Mouse (Mus musculus) forebrain, embryonic 11.5 days (tissue): ENCODE measurements at regions not wholly inside any gene's neighbourhood (a gene's known extent, or its start where the extent isn't known, plus 50 kb on each side); places are given as distances from the start of the nearest gene placed in this dataset.

ENCODE experiments used
- ATAC-seq: fragments of 200-750 bp; cut with Nextera tagmentation; replicated peaks from 2 replicates; pipeline ENCODE4 v1.8.0; 2017; ENCODE audit warnings: moderate TSS enrichment; ENCODE audit not compliant: low FRiP score
- DNase-seq: peaks from one replicate; pipeline ENCODE4 v3.0.0-alpha.2; 2017; ENCODE audit warnings: low spot score
- H3K27ac ChIP-seq: fragments of 300-500 bp; sonication (generic); 2 replicates; pipeline ENCODE4 v1.5.1; 2014; ENCODE audit warnings: low read depth, low read length
- H3K27me3 ChIP-seq: fragments of 300-500 bp; sonication (generic); 2 replicates; pipeline ENCODE4 v1.6.1; 2014; ENCODE audit warnings: mild to moderate bottlenecking, low read length, mixed read lengths; ENCODE audit not compliant: control insufficient read depth, insufficient read depth
- H3K36me3 ChIP-seq: fragments of 300-500 bp; sonication (generic); 2 replicates; pipeline ENCODE4 v1.6.1; 2014; ENCODE audit warnings: mild to moderate bottlenecking, low read length, moderate library complexity, mixed read lengths; ENCODE audit not compliant: control insufficient read depth, insufficient read depth
- H3K4me1 ChIP-seq: fragments of 300-500 bp; sonication (generic); replicated peaks from 2 replicates; pipeline ENCODE4 v1.6.1; 2014; ENCODE audit warnings: low read length, mixed read lengths; ENCODE audit not compliant: control insufficient read depth, insufficient read depth
- H3K4me2 ChIP-seq: fragments of 300-500 bp; sonication (generic); 2 replicates; pipeline ENCODE4 v1.6.1; 2014; ENCODE audit warnings: low read depth, mild to moderate bottlenecking, low read length, moderate library complexity, mixed read lengths; ENCODE audit not compliant: severe bottlenecking
- H3K4me3 ChIP-seq: fragments of 300-500 bp; sonication (generic); 2 replicates; pipeline ENCODE4 v1.5.1; 2014; ENCODE audit warnings: low read depth, low read length
- H3K9ac ChIP-seq: fragments of 300-500 bp; sonication (generic); 2 replicates; pipeline ENCODE4 v1.6.1; 2014; ENCODE audit warnings: low read length
- H3K9me3 ChIP-seq: fragments of 300-500 bp; sonication (generic); 2 replicates; pipeline ENCODE4 v1.6.1; 2016; ENCODE audit warnings: low read length, mixed read lengths; ENCODE audit not compliant: control insufficient read depth
- WGBS: fragments of 180-500 bp; shearing (Covaris S2); extraction: QIAGEN DNeasy Blood & Tissue Kit; methylation state at CpG from one replicate; pipeline ENCODE4 v1.1.7; 2014; 5-methylcytosine and 5-hydroxymethylcytosine counted together

- DNase-seq (no peak), ATAC-seq (no peak)
- WGBS = 84% methylated on average over 5 of the region's 5 CpGs
- H3K9ac ChIP-seq = no peak overlapping the region
- no peaks in the 10 kb centered on the region for H3K4me1 ChIP-seq
- H3K4me3 ChIP-seq = no peak overlapping the region
- H3K4me2 ChIP-seq = no peak overlapping the region
- no peaks in the 10 kb centered on the region for H3K27me3 ChIP-seq
- H3K36me3 ChIP-seq = no peaks in the 10 kb centered on the region
- no peaks in the 10 kb centered on the region for H3K9me3 ChIP-seq
- no peak overlapping the region for H3K27ac ChIP-seq
Measured at GRCm38 (mm10) chr6:93623541-93623940, 660.2 kb downstream of the Magi1 start.

GRCm38 (mm10) chr6:93616926-93617325, 666.8 kb downstream of the Magi1 start:
- Histone ChIP-seq H3K27ac (no peak overlapping the region), H3K4me3 (no peak overlapping the region), H3K4me1 (no peaks in the 10 kb centered on the region), H3K9ac (no peak overlapping the region), H3K36me3 (no peaks in the 10 kb centered on the region), H3K4me2 (no peak overlapping the region), H3K27me3 (no peaks in the 10 kb centered on the region), H3K9me3 (no peaks in the 10 kb centered on the region)
- DNase-seq = no peak
- no peak for ATAC-seq

DNA sequence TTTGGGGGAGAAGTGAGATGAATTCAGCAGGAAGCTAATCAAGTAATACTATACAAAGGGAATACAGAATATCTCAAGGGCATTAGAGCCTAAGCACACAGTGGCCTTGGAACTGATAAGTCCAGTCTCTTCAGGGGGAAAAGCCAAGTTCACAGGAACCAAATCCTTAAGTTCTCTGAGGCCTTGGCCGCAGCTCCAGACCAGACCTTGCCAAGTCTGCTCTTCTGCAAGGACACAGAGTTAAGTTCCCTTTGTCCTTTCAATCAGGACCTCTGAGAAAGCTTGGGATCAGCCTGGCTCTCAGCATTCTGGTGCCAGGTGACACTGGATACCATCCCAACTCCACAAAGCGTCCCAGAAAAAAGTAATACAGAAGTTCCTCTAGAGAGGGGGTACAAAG, 657.1 kb upstream of the Adamts9 start:
- Histone ChIP-seq H3K4me3 (no peak overlapping the region), H3K27me3 (no peaks in the 10 kb centered on the region), H3K4me1 (no peaks in the 10 kb centered on the region), H3K27ac (no peak overlapping the region), H3K9me3 (no peaks in the 10 kb centered on the region), H3K36me3 (no peaks in the 10 kb centered on the region), H3K9ac (no peak overlapping the region), H3K4me2 (no peak overlapping the region)
- WGBS = 91% methylated on average over 2 of the region's 2 CpGs
- no peak for ATAC-seq
- no peak for DNase-seq

- Histone ChIP-seq H3K27me3 (no peaks in the 10 kb centered on the region), H3K36me3 (no peaks in the 10 kb centered on the region), H3K4me3 (no peak overlapping the region), H3K4me1 (no peaks in the 10 kb centered on the region), H3K4me2 (no peak overlapping the region), H3K9me3 (no peaks in the 10 kb centered on the region), H3K9ac (no peak overlapping the region), H3K27ac (no peak overlapping the region)
- WGBS = 78% methylated on average over 3 of the region's 3 CpGs
- no peak for DNase-seq
- ATAC-seq = no peak
Measured at GRCm38 (mm10) chr6:93599371-93599770, 656.1 kb upstream of the Adamts9 start.

DNA sequence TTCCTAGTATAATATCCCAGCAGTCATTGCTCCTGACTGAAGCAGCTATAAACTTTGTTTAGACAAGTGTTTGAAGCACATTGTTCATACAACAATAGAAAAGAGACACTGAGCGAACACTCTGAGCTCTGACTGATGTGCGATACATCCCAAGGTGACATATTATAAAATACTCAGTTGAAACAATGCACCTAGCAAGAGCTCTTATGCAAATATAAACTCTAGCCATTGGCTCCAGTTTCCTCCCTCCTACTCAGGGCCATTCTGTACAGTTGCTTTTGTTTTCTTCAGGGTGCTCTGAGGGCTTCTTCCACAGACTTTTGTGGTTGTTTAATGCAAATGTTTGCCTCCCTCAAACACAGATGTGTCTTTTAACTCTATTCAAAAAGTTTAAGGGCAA, 646.6 kb upstream of the Adamts9 start:
- no peaks in the 10 kb centered on the region for H3K36me3 ChIP-seq
- no peak overlapping the region for H3K9ac ChIP-seq
- no peak for ATAC-seq
- DNase-seq = no peak
- no peaks in the 10 kb centered on the region for H3K9me3 ChIP-seq
- H3K4me3 ChIP-seq = no peak overlapping the region
- no peak overlapping the region for H3K27ac ChIP-seq
- no peaks in the 10 kb centered on the region for H3K27me3 ChIP-seq
- WGBS = 81% methylated on average over 2 of the region's 2 CpGs
- H3K4me1 ChIP-seq = no peaks in the 10 kb centered on the region
- no peak overlapping the region for H3K4me2 ChIP-seq

DNA sequence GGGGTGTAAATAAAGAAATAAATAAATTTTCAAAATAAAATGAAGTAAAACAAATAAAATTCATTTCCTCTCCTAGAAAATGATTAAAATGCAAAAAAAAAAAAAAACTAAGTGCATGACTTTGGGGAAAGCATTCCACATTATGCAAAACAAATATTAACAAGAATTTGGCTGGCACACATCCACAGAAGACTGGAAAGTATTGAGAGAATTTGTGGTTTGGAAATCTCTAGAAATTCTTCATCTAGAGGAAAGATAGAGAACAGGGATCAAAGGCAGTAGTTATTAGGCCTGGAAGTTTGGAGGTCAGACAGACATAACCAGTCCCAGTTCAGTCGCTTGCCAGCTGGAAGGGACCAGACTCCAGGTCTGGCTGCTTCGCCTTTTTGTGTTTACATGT, 643.6 kb upstream of the Adamts9 start:
- no peak overlapping the region for H3K9ac ChIP-seq

DNA sequence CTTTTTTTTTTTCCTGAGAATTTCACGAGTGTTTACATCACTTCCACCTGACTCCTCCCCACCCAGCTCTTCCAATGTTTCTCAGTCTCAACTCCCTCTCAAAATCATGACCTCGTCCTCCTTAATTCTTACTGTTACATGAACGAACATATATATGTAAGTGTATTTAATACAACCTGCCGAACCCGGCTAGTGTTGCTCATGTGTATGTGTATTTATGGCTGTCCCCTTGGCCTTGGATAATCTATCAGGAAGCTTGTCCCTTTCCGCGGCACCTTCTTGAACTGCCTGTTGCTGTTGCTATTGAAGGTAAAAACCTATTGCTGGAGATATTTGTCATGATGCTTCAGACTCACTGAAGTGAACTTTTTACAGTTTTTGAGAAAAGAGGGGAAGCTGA, 637.8 kb upstream of the Adamts9 start:
- Histone ChIP-seq H3K9ac (no peak overlapping the region), H3K27ac (no peak overlapping the region), H3K9me3 (no peaks in the 10 kb centered on the region), H3K4me1 (no peaks in the 10 kb centered on the region; the same call in 1 of the 2 replicates), H3K36me3 (no peaks in the 10 kb centered on the region), H3K4me2 (no peak overlapping the region), H3K27me3 (no peaks in the 10 kb centered on the region), H3K4me3 (no peak overlapping the region)
- 85% methylated on average over 7 of the region's 7 CpGs for WGBS
- ATAC-seq (no peak), DNase-seq (no peak)

More for the DNA sequence above, 643.6 kb upstream of the Adamts9 start:
- H3K4me3 ChIP-seq = no peak overlapping the region
- ATAC-seq (no peak), DNase-seq (no peak)
- no peak overlapping the region for H3K27ac ChIP-seq
- H3K4me1 ChIP-seq = no peaks in the 10 kb centered on the region
- no peak overlapping the region for H3K4me2 ChIP-seq
- WGBS = 97% methylated on average over 2 of the region's 2 CpGs
- H3K9me3 ChIP-seq = no peaks in the 10 kb centered on the region
- H3K27me3 ChIP-seq = no peaks in the 10 kb centered on the region
- no peaks in the 10 kb centered on the region for H3K36me3 ChIP-seq

- DNase-seq (no peak), ATAC-seq (no peak)
- WGBS = 76% methylated on average over 6 of the region's 6 CpGs
Measured at GRCm38 (mm10) chr6:93580716-93581115, 637.4 kb upstream of the Adamts9 start.

DNA sequence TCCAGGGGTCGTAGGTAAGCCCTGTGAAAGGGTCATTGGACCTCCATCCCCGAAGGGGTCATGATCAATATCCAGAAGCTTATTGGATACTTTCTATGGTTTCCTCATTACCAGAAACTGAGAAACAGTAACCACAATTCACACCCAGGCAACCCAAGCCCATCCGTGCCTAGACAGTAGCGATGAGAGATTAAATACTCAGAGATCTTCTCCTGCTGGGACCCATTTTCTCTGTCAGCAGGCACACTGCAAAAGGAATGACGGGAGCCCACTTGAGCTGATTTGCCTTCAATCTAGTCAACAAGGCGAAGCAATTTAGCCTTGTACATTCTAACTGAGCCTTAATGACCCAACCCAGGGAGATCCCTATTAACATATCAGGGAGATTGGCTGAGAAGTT, 632.0 kb upstream of the Adamts9 start:
- Histone ChIP-seq H3K4me2 (no peak overlapping the region), H3K4me1 (no peaks in the 10 kb centered on the region), H3K9ac (no peak overlapping the region), H3K27ac (no peak overlapping the region), H3K27me3 (no peaks in the 10 kb centered on the region), H3K4me3 (no peak overlapping the region), H3K36me3 (no peaks in the 10 kb centered on the region), H3K9me3 (no peaks in the 10 kb centered on the region)
- ATAC-seq = no peak
- 56% methylated on average over 6 of the region's 6 CpGs for WGBS
- DNase-seq = no peak

More at GRCm38 (mm10) chr6:93580716-93581115, 637.4 kb upstream of the Adamts9 start:
- no peaks in the 10 kb centered on the region for H3K27me3 ChIP-seq
- H3K9me3 ChIP-seq = no peaks in the 10 kb centered on the region
- H3K9ac ChIP-seq = no peak overlapping the region
- no peaks in the 10 kb centered on the region for H3K36me3 ChIP-seq
- H3K4me1 ChIP-seq = no peaks in the 10 kb centered on the region; the same call in 1 of the 2 replicates
- no peak overlapping the region for H3K27ac ChIP-seq
- H3K4me3 ChIP-seq = no peak overlapping the region
- no peak overlapping the region for H3K4me2 ChIP-seq
